In genomic region chr11:70432895-70433568, GRCm38 (mm10) we compare ENCODE assay signal across 8 mouse cellular contexts. TPM values are rescaled to one million over a fixed set of nuclear protein-coding genes. Genes with fewer than 3 reads are reported as not detected.
DNase-seq lines count a peak whose midpoint lies in the region; ATAC-seq and TF ChIP-seq lines count a peak whose summit lies in the region.

No protein-coding gene starts in this region.

- peak; percentile 6 to 66; a peak in 2 of 4 replicates for TF ChIP-seq POLR2A in MEL (IDR thresholded peaks at IDR 0.05; ENCODE audit: control insufficient read depth in 1 of 2, insufficient read depth in 1 of 2, low read depth in 1 of 2, low read length in 2 of 2, poor library complexity in 1 of 2)

- 8% methylated on average over 15 of the region's 15 CpGs for WGBS in intestine, embryonic 14.5 days
- WGBS in stomach, postnatal 0 days: 6% methylated on average over 15 of the region's 15 CpGs

- TF ChIP-seq RAD21 in MEL (IDR thresholded peaks at IDR 0.05; ENCODE audit: low read depth, low read length): no peak

- H3K36me3 ChIP-seq in MEL (ENCODE audit: control insufficient read depth in 1 of 2, insufficient read depth in 2 of 2, low read length in 2 of 2): peaks cover 0 to 38% of the 10 kb centered on the region in 2 experiments; a peak in 2 of 4 replicates
- H3K36me3 ChIP-seq in intestine, embryonic 14.5 days (ENCODE audit: control insufficient read depth, insufficient read depth, low read length): peaks cover 23% of the 10 kb centered on the region
- no peaks in the 10 kb centered on the region for H3K36me3 ChIP-seq in stomach, postnatal 0 days (ENCODE audit: control insufficient read depth, insufficient read depth, low read length)

- peaks cover 31% of the 10 kb centered on the region for H3K79me2 ChIP-seq in MEL (ENCODE audit: control insufficient read depth, insufficient read depth, low read length, poor library complexity)

- H3K9ac ChIP-seq in MEL (ENCODE audit: control insufficient read depth, low read depth, low read length, poor library complexity, severe bottlenecking): peak overlapping the region; percentile 88
- peak overlapping the region; percentile 78 for H3K9ac ChIP-seq in intestine, embryonic 14.5 days (ENCODE audit: low read length)
- peak overlapping the region; percentile 79 for H3K9ac ChIP-seq in stomach, postnatal 0 days (ENCODE audit: low read length)

- H3K4me2 ChIP-seq in intestine, embryonic 14.5 days (ENCODE audit: low read length): peak overlapping the region; percentile 79
- peak overlapping the region; percentile 91 for H3K4me2 ChIP-seq in stomach, postnatal 0 days (replicated peaks; ENCODE audit: low read depth)

- peak; percentile 96 to 97 for TF ChIP-seq EP300 in MEL (IDR thresholded peaks at IDR 0.05; ENCODE audit: low read depth in 1 of 2, low read length in 2 of 2)
- TF ChIP-seq EP300 in stomach, postnatal 0 days (optimal IDR thresholded peaks at IDR 0.05): no peak

- H3K27me3 ChIP-seq in MEL (ENCODE audit: control insufficient read depth in 1 of 2, insufficient read depth in 2 of 2, low read length in 2 of 2): no peaks in the 10 kb centered on the region
- H3K27me3 ChIP-seq in intestine, embryonic 14.5 days (replicated peaks; ENCODE audit: control insufficient read depth, insufficient read depth, low read length): no peaks in the 10 kb centered on the region
- H3K27me3 ChIP-seq in stomach, postnatal 0 days (ENCODE audit: control insufficient read depth, insufficient read depth, low read length): no peaks in the 10 kb centered on the region

- ATAC-seq in erythroid progenitor cell, adult 5-6 weeks (replicated peaks; ENCODE audit: low FRiP score, poor library complexity, severe bottlenecking): 0 out of 2 replicates have a peak, but pooled peaks have one; percentile 15
- peak; percentile 41 for ATAC-seq in intestine, embryonic 14.5 days (replicated peaks; ENCODE audit: low FRiP score, low TSS enrichment, low read depth)
- no peak; the same call in 1 of the 2 replicates for ATAC-seq in stomach, postnatal 0 days (ENCODE audit: low FRiP score, low TSS enrichment)

- H3K9me3 ChIP-seq in MEL (replicated peaks; ENCODE audit: insufficient read depth, low read length): no peaks in the 10 kb centered on the region
- no peaks in the 10 kb centered on the region for H3K9me3 ChIP-seq in intestine, embryonic 14.5 days (ENCODE audit: control insufficient read depth, low read length)
- no peaks in the 10 kb centered on the region for H3K9me3 ChIP-seq in stomach, postnatal 0 days (ENCODE audit: control insufficient read depth, low read length)

- peak; percentile 71 for DNase-seq in layer of hippocampus, adult 11-12 months (ENCODE audit: low spot score)
- no peak for DNase-seq in layer of hippocampus, adult 9-10 months (ENCODE audit: low spot score)
- peak; percentile 94 for DNase-seq in MEL (ENCODE audit: low read depth, low spot score)
- DNase-seq in intestine, embryonic 14.5 days (ENCODE audit: low spot score): no peak
- DNase-seq in lung, postnatal 36 days: peak; percentile 51
- no peak for DNase-seq in stomach, postnatal 0 days (ENCODE audit: low spot score)
- no peak for DNase-seq in gastrocnemius, postnatal 10 days

- 0 out of 6 replicates have a peak, but pooled peaks of 1 of the 3 experiments have one; percentile 0 for TF ChIP-seq CTCF in MEL (IDR thresholded peaks at IDR 0.05 in 2 of 3, conservative IDR thresholded peaks at IDR 0.05 in 1 of 3; ENCODE audit: control insufficient read depth in 1 of 3, insufficient read depth in 1 of 3, low read depth in 2 of 3, low read length in 3 of 3, poor library complexity in 1 of 3, severe bottlenecking in 1 of 3)
- no peak for TF ChIP-seq CTCF in stomach, postnatal 0 days (IDR thresholded peaks at IDR 0.05; ENCODE audit: low read depth)

- peak overlapping the region; percentile 64 to 80 for H3K4me3 ChIP-seq in MEL (ENCODE audit: control insufficient read depth in 1 of 2, insufficient read depth in 1 of 2, low read depth in 2 of 2, low read length in 2 of 2)
- H3K4me3 ChIP-seq in intestine, embryonic 14.5 days (ENCODE audit: low read depth, low read length): peak overlapping the region; percentile 72
- peak overlapping the region; percentile 69 for H3K4me3 ChIP-seq in stomach, postnatal 0 days (ENCODE audit: low read depth, low read length)

- peaks cover 8 to 51% of the 10 kb centered on the region in 2 experiments for H3K4me1 ChIP-seq in MEL (ENCODE audit: control insufficient read depth in 1 of 2, insufficient read depth in 2 of 2, low read length in 2 of 2)
- H3K4me1 ChIP-seq in intestine, embryonic 14.5 days (replicated peaks; ENCODE audit: control insufficient read depth, insufficient read depth, low read length): peaks cover 4% of the 10 kb centered on the region
- no peaks in the 10 kb centered on the region for H3K4me1 ChIP-seq in stomach, postnatal 0 days (replicated peaks; ENCODE audit: control insufficient read depth, insufficient read depth)

- H3K27ac ChIP-seq in MEL (ENCODE audit: control insufficient read depth, low read depth, low read length): peak overlapping the region; percentile 88
- H3K27ac ChIP-seq in intestine, embryonic 14.5 days (ENCODE audit: low read depth): peak overlapping the region; percentile 74; the same call in 1 of the 2 replicates
- peak overlapping the region; percentile 73 for H3K27ac ChIP-seq in stomach, postnatal 0 days (replicated peaks)

TF ChIP-seq in MEL, 35 proteins besides CTCF, POLR2A, EP300 and RAD21 (continues in another document):
- TF ChIP-seq ZKSCAN1 (IDR thresholded peaks at IDR 0.05; ENCODE audit: low read depth, low read length) (no peak), SMC3 (IDR thresholded peaks at IDR 0.05; ENCODE audit: low read depth, low read length) (no peak), CHD1 (IDR thresholded peaks at IDR 0.05; ENCODE audit: low read depth, low read length) (no peak), ETS1 (IDR thresholded peaks at IDR 0.05; ENCODE audit: low read depth, low read length) (peak; percentile 78), CHD2 (IDR thresholded peaks at IDR 0.05; ENCODE audit: low read length) (no peak), GABPA (IDR thresholded peaks at IDR 0.05; ENCODE audit: low read depth, low read length) (no peak), E2F4 (IDR thresholded peaks at IDR 0.05; ENCODE audit: borderline replicate concordance, low read depth, low read length) (no peak), TAL1 (IDR thresholded peaks at IDR 0.05; ENCODE audit: low read length) (peak; percentile 90)

RNA-seq across cellular contexts. Expression of gene Arrb2, which starts 0.6 kb away (rescaled TPM):
- total RNA-seq in MEL (2012; rRNA removed): 200 and 241 TPM in 2 replicates
- polyA plus RNA-seq in MEL (2012; ENCODE audit: insufficient read depth in 1 of 2, insufficient read length in 2 of 2, low read depth in 1 of 2, low replicate concordance in 2 of 2, missing spikeins in 1 of 2): 100 to 1,000 TPM in 1 of 2 experiments, not detected in 1; 272 TPM
- total RNA-seq in erythroid progenitor cell, adult 5-6 weeks (2015; ENCODE audit: low replicate concordance): 30.6 and 51.2 TPM in 2 replicates
- 27.9 and 33.4 TPM in 2 replicates for total RNA-seq in erythroid progenitor cell, adult 5-6 weeks (2017; ENCODE audit: low replicate concordance)
- 15.8 and 17.9 TPM in 2 replicates for polyA plus RNA-seq in intestine, embryonic 14.5 days (2014; fragmentation: Nextera tagmentation; extraction: Ambion mirVana)
- 9.0 and 9.5 TPM in 2 replicates for polyA plus RNA-seq in stomach, postnatal 0 days (2015; fragmentation: Nextera tagmentation; extraction: Ambion mirVana)
- 10 to 100 TPM; 11.0 TPM for total RNA-seq in gastrocnemius, postnatal 10 days (2021)

RNA-seq across cellular contexts. Expression of gene Med11, which starts 18.7 kb away (rescaled TPM):
- 43.0 and 43.3 TPM in 2 replicates for total RNA-seq in MEL (2012; rRNA removed)
- polyA plus RNA-seq in MEL (2012; ENCODE audit: insufficient read depth in 1 of 2, insufficient read length in 2 of 2, low read depth in 1 of 2, low replicate concordance in 2 of 2, missing spikeins in 1 of 2): 10 to 100 TPM in 1 of 2 experiments, not detected in 1; 40.0 TPM
- total RNA-seq in erythroid progenitor cell, adult 5-6 weeks (2015; ENCODE audit: low replicate concordance): 11.9 and 18.0 TPM in 2 replicates
- total RNA-seq in erythroid progenitor cell, adult 5-6 weeks (2017; ENCODE audit: low replicate concordance): 6.4 and 31.5 TPM in 2 replicates
- polyA plus RNA-seq in intestine, embryonic 14.5 days (2014; fragmentation: Nextera tagmentation; extraction: Ambion mirVana): 50.7 and 51.6 TPM in 2 replicates
- 27.4 and 28.6 TPM in 2 replicates for polyA plus RNA-seq in stomach, postnatal 0 days (2015; fragmentation: Nextera tagmentation; extraction: Ambion mirVana)
- 10 to 100 TPM in 1 of 2 experiments, 1 to 10 TPM in 1; 7.6 to 11.0 TPM for total RNA-seq in gastrocnemius, postnatal 10 days (2021)

RNA-seq across cellular contexts. Expression of gene Pelp1, which starts 23.2 kb away (rescaled TPM):
- 46.4 and 50.6 TPM in 2 replicates for total RNA-seq in MEL (2012; rRNA removed)
- 10 to 100 TPM in 1 of 2 experiments, not detected in 1; 70.1 TPM for polyA plus RNA-seq in MEL (2012; ENCODE audit: insufficient read depth in 1 of 2, insufficient read length in 2 of 2, low read depth in 1 of 2, low replicate concordance in 2 of 2, missing spikeins in 1 of 2)
- total RNA-seq in erythroid progenitor cell, adult 5-6 weeks (2015; ENCODE audit: low replicate concordance): 3.2 and 8.4 TPM in 2 replicates
- 3.1 and 3.8 TPM in 2 replicates for total RNA-seq in erythroid progenitor cell, adult 5-6 weeks (2017; ENCODE audit: low replicate concordance)
- 34.3 and 41.2 TPM in 2 replicates for polyA plus RNA-seq in intestine, embryonic 14.5 days (2014; fragmentation: Nextera tagmentation; extraction: Ambion mirVana)
- polyA plus RNA-seq in stomach, postnatal 0 days (2015; fragmentation: Nextera tagmentation; extraction: Ambion mirVana): 10.4 and 10.8 TPM in 2 replicates
- total RNA-seq in gastrocnemius, postnatal 10 days (2021): 10 to 100 TPM; 20.2 to 21.4 TPM

RNA-seq across cellular contexts. Expression of gene Zmynd15, which starts 26.2 kb away (rescaled TPM):
- total RNA-seq in MEL (2012; rRNA removed): not detected in 2 replicates
- under 1 TPM in 1 of 2 experiments, not detected in 1; 0.14 TPM for polyA plus RNA-seq in MEL (2012; ENCODE audit: insufficient read depth in 1 of 2, insufficient read length in 2 of 2, low read depth in 1 of 2, low replicate concordance in 2 of 2, missing spikeins in 1 of 2)
- not detected in 2 replicates for total RNA-seq in erythroid progenitor cell, adult 5-6 weeks (2015; ENCODE audit: low replicate concordance)
- total RNA-seq in erythroid progenitor cell, adult 5-6 weeks (2017; ENCODE audit: low replicate concordance): not detected in 2 replicates
- polyA plus RNA-seq in intestine, embryonic 14.5 days (2014; fragmentation: Nextera tagmentation; extraction: Ambion mirVana): 0.75 and 0.92 TPM in 2 replicates
- 0.62 and 0.86 TPM in 2 replicates for polyA plus RNA-seq in stomach, postnatal 0 days (2015; fragmentation: Nextera tagmentation; extraction: Ambion mirVana)
- 1 to 10 TPM in 1 of 2 experiments, under 1 TPM in 1; 0.52 to 1.6 TPM for total RNA-seq in gastrocnemius, postnatal 10 days (2021)

RNA-seq across cellular contexts. Expression of gene Cxcl16, which starts 26.8 kb away (rescaled TPM):
- total RNA-seq in MEL (2012; rRNA removed): not detected in 2 replicates
- not detected for polyA plus RNA-seq in MEL (2012; ENCODE audit: insufficient read depth in 1 of 2, insufficient read length in 2 of 2, low read depth in 1 of 2, low replicate concordance in 2 of 2, missing spikeins in 1 of 2)
- not detected in 2 replicates for total RNA-seq in erythroid progenitor cell, adult 5-6 weeks (2015; ENCODE audit: low replicate concordance)
- not detected in 2 replicates for total RNA-seq in erythroid progenitor cell, adult 5-6 weeks (2017; ENCODE audit: low replicate concordance)
- polyA plus RNA-seq in intestine, embryonic 14.5 days (2014; fragmentation: Nextera tagmentation; extraction: Ambion mirVana): 8.0 and 10.0 TPM in 2 replicates
- polyA plus RNA-seq in stomach, postnatal 0 days (2015; fragmentation: Nextera tagmentation; extraction: Ambion mirVana): 15.8 and 18.1 TPM in 2 replicates
- total RNA-seq in gastrocnemius, postnatal 10 days (2021): 1 to 10 TPM; 3.4 to 5.1 TPM

Comparison
In these comparisons a context has a peak if more than half of its experiments do, and no peak if none do; other contexts are left out.
1. DNase-seq: peak in layer of hippocampus, adult 11-12 months (single experiment), MEL (single experiment) and lung, postnatal 36 days (single experiment); none in layer of hippocampus, adult 9-10 months (single experiment), intestine, embryonic 14.5 days (single experiment), stomach, postnatal 0 days (single experiment) and gastrocnemius, postnatal 10 days (single experiment).
2. Peak in every context shown above with its lines, with median percentiles within 50 percentile points of each other: H3K27ac ChIP-seq, H3K4me3 ChIP-seq and H3K9ac ChIP-seq.